Mouse (Mus musculus) gastrocnemius, adult 8-10 months (tissue): Measurements from ENCODE around the gene Spata1. TPM values are rescaled to one million over a fixed set of nuclear protein-coding genes. Genes with fewer than 3 reads are reported as not detected.

Experiments
- DNase-seq, 2 experiments: peaks; one replicate each; pipeline ENCODE4 v3.0.0; 2022; ENCODE audit warnings: low spot score in 2 of 2
- total RNA-seq, 4 experiments: library from RNA; stranded (reverse); gene quantifications; 2 replicates each; pipeline ENCODE4 v1.2.4; 2022

Gene Spata1
- total RNA-seq, 4 experiments from 2014 or later, result 5.0 to 7.1 (median 6.3) TPM

GRCm38 (mm10) chr3:146419992-146420537 lies 79.5 kb downstream of the Spata1 start:
- no peak for DNase-seq

- no peak for DNase-seq
Observed at GRCm38 (mm10) chr3:146419534-146419933, 80.0 kb downstream of the Spata1 start.

- no peak for DNase-seq
Observed at GRCm38 (mm10) chr3:146418901-146419300, 80.7 kb downstream of the Spata1 start.

- no peak for DNase-seq
Observed at GRCm38 (mm10) chr3:146417873-146418272, 81.7 kb downstream of the Spata1 start.

- no peak for DNase-seq
Observed at GRCm38 (mm10) chr3:146414555-146414954, 85.0 kb downstream of the Spata1 start.

- DNase-seq, result no peak
Observed at GRCm38 (mm10) chr3:146413992-146414391, 85.6 kb downstream of the Spata1 start.

- DNase-seq, result no peak
Observed at GRCm38 (mm10) chr3:146413016-146413415, 86.5 kb downstream of the Spata1 start.

GRCm38 (mm10) chr3:146412480-146412879 lies 87.1 kb downstream of the Spata1 start:
- no peak for DNase-seq

- DNase-seq, result no peak
Observed at GRCm38 (mm10) chr3:146412008-146412407, 87.5 kb downstream of the Spata1 start.

GRCm38 (mm10) chr3:146410114-146410513 lies 89.4 kb downstream of the Spata1 start:
- DNase-seq, result no peak

Other genes starting within 250 kb of the Spata1 start
- gene Ssx2ip, start 95.1 kb downstream of the Spata1 start, total RNA-seq, result 10 to 100 TPM; 22.3 to 43.6 (median 33.4) TPM
- gene Ctbs, start 50.0 kb downstream of the Spata1 start, total RNA-seq, result 1 to 10 TPM; 3.1 to 5.1 (median 4.2) TPM
- gene Gng5, start 54 bp upstream of the Spata1 start, total RNA-seq, result 100 to 1,000 TPM; 389 to 469 (median 438) TPM
- gene Rpf1, start 21.7 kb upstream of the Spata1 start, total RNA-seq, result 10 to 100 TPM; 10.1 to 13.6 (median 11.7) TPM
- under 1 TPM in 1 of 4 experiments, not detected in 3; 0.27 TPM for gene Uox, start 70.7 kb upstream of the Spata1 start, total RNA-seq
- under 1 TPM in 1 of 4 experiments, not detected in 3; 0.11 TPM for gene Dnase2b, start 115.8 kb upstream of the Spata1 start, total RNA-seq
- gene 4930503B20Rik, start 151.6 kb upstream of the Spata1 start, total RNA-seq, result not detected
- gene Samd13, start 185.8 kb upstream of the Spata1 start, total RNA-seq, result 1 to 10 TPM in 3 of 4 experiments, under 1 TPM in 1; 0.29 to 1.8 (median 1.4) TPM